Comparison of ENCODE assay signal across 8 mouse cellular contexts in the genomic region with DNA sequence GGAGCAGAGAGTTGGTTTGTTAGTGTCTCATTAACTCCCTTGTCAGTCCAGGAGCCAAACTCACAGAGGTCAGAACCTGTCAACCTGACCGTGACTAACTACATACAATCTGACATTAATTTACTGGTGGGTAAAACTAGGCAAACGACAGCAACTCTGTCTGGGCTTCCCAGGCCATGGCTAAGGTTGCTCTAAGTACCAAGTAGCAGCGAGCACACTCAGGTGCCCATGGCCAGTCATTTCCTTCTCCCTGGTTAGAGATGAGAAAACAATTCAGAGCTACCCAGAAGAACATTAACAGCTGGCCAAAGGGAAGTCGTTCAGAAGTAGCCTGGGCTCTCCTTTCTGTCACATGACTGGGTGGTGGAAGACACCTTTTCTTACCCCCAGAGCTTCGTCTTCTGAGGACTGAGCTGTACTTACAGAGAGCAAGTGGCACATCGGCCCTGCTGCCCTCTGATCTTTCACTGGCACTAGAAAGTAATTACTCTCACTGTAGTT. TPM values are rescaled to one million over a fixed set of nuclear protein-coding genes. Genes with fewer than 3 reads are reported as not detected.
DNase-seq lines count a peak whose midpoint lies in the region; ATAC-seq lines count a peak whose summit lies in the region.

No protein-coding gene starts in this region.

- WGBS in heart, embryonic 13.5 days: 30% methylated on average over 6 of the region's 6 CpGs
- WGBS in embryonic facial prominence, embryonic 14.5 days: 31% methylated on average over 6 of the region's 6 CpGs
- 54% methylated on average over 6 of the region's 6 CpGs for WGBS in midbrain, embryonic 16.5 days

- H3K9ac ChIP-seq in heart, embryonic 13.5 days: peak overlapping the region; percentile 98
- H3K9ac ChIP-seq in embryonic facial prominence, embryonic 14.5 days (ENCODE audit: low read depth, low read length): peak overlapping the region; percentile 95
- H3K9ac ChIP-seq in midbrain, embryonic 16.5 days (ENCODE audit: low read depth, low read length): peak overlapping the region; percentile 83

- H3K27me3 ChIP-seq in heart, embryonic 13.5 days (replicated peaks): no peaks in the 10 kb centered on the region
- H3K27me3 ChIP-seq in embryonic facial prominence, embryonic 14.5 days (replicated peaks; ENCODE audit: control insufficient read depth, insufficient read depth, low read length): no peaks in the 10 kb centered on the region
- no peaks in the 10 kb centered on the region for H3K27me3 ChIP-seq in midbrain, embryonic 16.5 days (ENCODE audit: control insufficient read depth, insufficient read depth, low read depth, low read length)

- no peak for ATAC-seq in heart, embryonic 13.5 days (ENCODE audit: extremely low read depth, insufficient number of reproducible peaks, low FRiP score, low TSS enrichment)
- no peak for ATAC-seq in embryonic facial prominence, embryonic 14.5 days (ENCODE audit: low read depth)
- no peak for ATAC-seq in midbrain, embryonic 16.5 days

- intact Hi-C loops in heart, postnatal 10 days (cut with DNase I): loop anchor here (2.0 kb wide), 1 partner anchor 14 kb away; a partner anchor contains a TSS

- no peaks in the 10 kb centered on the region for H3K9me3 ChIP-seq in heart, embryonic 13.5 days
- H3K9me3 ChIP-seq in embryonic facial prominence, embryonic 14.5 days (ENCODE audit: control insufficient read depth, low read length): no peaks in the 10 kb centered on the region
- H3K9me3 ChIP-seq in midbrain, embryonic 16.5 days (replicated peaks; ENCODE audit: control insufficient read depth, low read length, poor library complexity, severe bottlenecking): no peaks in the 10 kb centered on the region

- H3K4me2 ChIP-seq in heart, embryonic 13.5 days: peak overlapping the region; percentile 95
- H3K4me2 ChIP-seq in embryonic facial prominence, embryonic 14.5 days (ENCODE audit: low read depth, low read length): peak overlapping the region; percentile 88
- H3K4me2 ChIP-seq in midbrain, embryonic 16.5 days (ENCODE audit: low read length): peak overlapping the region; percentile 71

- H3K27ac ChIP-seq in heart, embryonic 13.5 days (replicated peaks): peak overlapping the region; percentile 95
- no peak overlapping the region for H3K27ac ChIP-seq in embryonic facial prominence, embryonic 14.5 days (replicated peaks; ENCODE audit: low read depth, low read length)
- no peak overlapping the region for H3K27ac ChIP-seq in midbrain, embryonic 16.5 days (ENCODE audit: low read length)

- 0 out of 2 replicates have a peak, but pooled peaks cover 2% of the 10 kb centered on the region for H3K36me3 ChIP-seq in heart, embryonic 13.5 days
- H3K36me3 ChIP-seq in embryonic facial prominence, embryonic 14.5 days (ENCODE audit: control insufficient read depth, insufficient read depth, low read length): no peaks in the 10 kb centered on the region
- H3K36me3 ChIP-seq in midbrain, embryonic 16.5 days (ENCODE audit: control insufficient read depth, insufficient read depth, low read length): no peaks in the 10 kb centered on the region

- DNase-seq in heart, postnatal 10 days: no peak
- no peak for DNase-seq in embryonic facial prominence, embryonic 14.5 days (ENCODE audit: low spot score)
- peak; percentile 81 for DNase-seq in kidney, adult 9 months
- DNase-seq in layer of hippocampus, postnatal 25 days (ENCODE audit: extremely low spot score in 1 of 2, low spot score in 1 of 2): no peak
- no peak for DNase-seq in frontal cortex, postnatal 25 days (ENCODE audit: low spot score in 2 of 2)
- no peak for DNase-seq in embryo, embryonic 11 days

- H3K4me1 ChIP-seq in heart, embryonic 13.5 days: peaks cover 77% of the 10 kb centered on the region
- H3K4me1 ChIP-seq in embryonic facial prominence, embryonic 14.5 days (ENCODE audit: control insufficient read depth, insufficient read depth, low read length): peaks cover 38% of the 10 kb centered on the region
- peaks cover 56% of the 10 kb centered on the region for H3K4me1 ChIP-seq in midbrain, embryonic 16.5 days (ENCODE audit: control insufficient read depth, insufficient read depth, low read length)

- H3K4me3 ChIP-seq in heart, embryonic 13.5 days: peak overlapping the region; percentile 83
- H3K4me3 ChIP-seq in embryonic facial prominence, embryonic 14.5 days (ENCODE audit: low read depth, low read length): peak overlapping the region; percentile 72
- H3K4me3 ChIP-seq in midbrain, embryonic 16.5 days (ENCODE audit: low read depth, low read length): peak overlapping the region; percentile 74

RNA-seq across cellular contexts. Expression of a gene that starts 2.5 kb away (rescaled TPM):
- 19.8 and 20.4 TPM in 2 replicates for polyA plus RNA-seq in heart, embryonic 13.5 days (2015; fragmentation: Nextera tagmentation; extraction: Ambion mirVana)
- total RNA-seq in heart, postnatal 10 days (2021): 10 to 100 TPM; 29.3 to 30.1 TPM
- polyA plus RNA-seq in embryonic facial prominence, embryonic 14.5 days (2014; fragmentation: Nextera tagmentation; extraction: Ambion mirVana): 19.0 and 19.9 TPM in 2 replicates
- 20.6 and 21.3 TPM in 2 replicates for polyA plus RNA-seq in midbrain, embryonic 16.5 days (2015; fragmentation: Nextera tagmentation; extraction: Ambion mirVana)
- total RNA-seq in layer of hippocampus, postnatal 25 days (2021): 10 to 100 TPM; 49.4 to 53.2 TPM

RNA-seq across cellular contexts. Expression of a gene that starts 5.5 kb away (rescaled TPM):
- 27.0 and 29.5 TPM in 2 replicates for polyA plus RNA-seq in heart, embryonic 13.5 days (2015; fragmentation: Nextera tagmentation; extraction: Ambion mirVana)
- total RNA-seq in heart, postnatal 10 days (2021): 10 to 100 TPM; 36.1 to 37.8 TPM
- polyA plus RNA-seq in embryonic facial prominence, embryonic 14.5 days (2014; fragmentation: Nextera tagmentation; extraction: Ambion mirVana): 27.2 and 28.4 TPM in 2 replicates
- 51.4 and 53.6 TPM in 2 replicates for polyA plus RNA-seq in midbrain, embryonic 16.5 days (2015; fragmentation: Nextera tagmentation; extraction: Ambion mirVana)
- 10 to 100 TPM; 46.2 to 52.6 TPM for total RNA-seq in layer of hippocampus, postnatal 25 days (2021)

RNA-seq across cellular contexts. Expression of a gene that starts 14.5 kb away (rescaled TPM):
- polyA plus RNA-seq in heart, embryonic 13.5 days (2015; fragmentation: Nextera tagmentation; extraction: Ambion mirVana): 199 and 240 TPM in 2 replicates
- total RNA-seq in heart, postnatal 10 days (2021): 100 to 1,000 TPM; 146 to 154 TPM
- polyA plus RNA-seq in embryonic facial prominence, embryonic 14.5 days (2014; fragmentation: Nextera tagmentation; extraction: Ambion mirVana): 208 and 234 TPM in 2 replicates
- 233 and 237 TPM in 2 replicates for polyA plus RNA-seq in midbrain, embryonic 16.5 days (2015; fragmentation: Nextera tagmentation; extraction: Ambion mirVana)
- 100 to 1,000 TPM; 100 to 107 TPM for total RNA-seq in layer of hippocampus, postnatal 25 days (2021)

RNA-seq across cellular contexts. Expression of a gene that starts 26.2 kb away (rescaled TPM):
- polyA plus RNA-seq in heart, embryonic 13.5 days (2015; fragmentation: Nextera tagmentation; extraction: Ambion mirVana): 41.3 and 47.8 TPM in 2 replicates
- 10 to 100 TPM; 28.2 to 29.3 TPM for total RNA-seq in heart, postnatal 10 days (2021)
- 47.4 and 52.3 TPM in 2 replicates for polyA plus RNA-seq in embryonic facial prominence, embryonic 14.5 days (2014; fragmentation: Nextera tagmentation; extraction: Ambion mirVana)
- polyA plus RNA-seq in midbrain, embryonic 16.5 days (2015; fragmentation: Nextera tagmentation; extraction: Ambion mirVana): 101 and 105 TPM in 2 replicates
- total RNA-seq in layer of hippocampus, postnatal 25 days (2021): 10 to 100 TPM; 51.8 to 54.2 TPM

RNA-seq across cellular contexts. Expression of a gene that starts 26.4 kb away (rescaled TPM):
- 0.65 and 1.1 TPM in 2 replicates for polyA plus RNA-seq in heart, embryonic 13.5 days (2015; fragmentation: Nextera tagmentation; extraction: Ambion mirVana)
- total RNA-seq in heart, postnatal 10 days (2021): 1 to 10 TPM in 1 of 2 experiments, under 1 TPM in 1; 0.97 to 1.3 TPM
- polyA plus RNA-seq in embryonic facial prominence, embryonic 14.5 days (2014; fragmentation: Nextera tagmentation; extraction: Ambion mirVana): 0.85 and 1.3 TPM in 2 replicates
- 4.0 and 5.1 TPM in 2 replicates for polyA plus RNA-seq in midbrain, embryonic 16.5 days (2015; fragmentation: Nextera tagmentation; extraction: Ambion mirVana)
- total RNA-seq in layer of hippocampus, postnatal 25 days (2021): 10 to 100 TPM in 1 of 2 experiments, 1 to 10 TPM in 1; 6.0 to 11.5 TPM
